Mouse (Mus musculus): Measurements from ENCODE around the gene Tgfbr3. TPM values are rescaled to one million over a fixed set of nuclear protein-coding genes. Genes with fewer than 3 reads are reported as not detected.
"Not testable (repeated sequence)": the region's sequence is repeated elsewhere in the genome, so short reads cannot be mapped to it uniquely, and the experiment has no call there.

The Tgfbr3 gene
- total RNA-seq, 2 experiments from 2014 or later, result 12.2 to 13.4 TPM

GRCm38 (mm10) chr5:107282561-107283307 is 6.7 kb downstream of the Tgfbr3 start:
- DNase-seq (ENCODE audit: low spot score in 2 of 2), result peak; percentile 8 to 17

GRCm38 (mm10) chr5:107279263-107279662 is 10.2 kb downstream of the Tgfbr3 start:
- no peak for DNase-seq (ENCODE audit: low spot score in 2 of 2)

- no peak for DNase-seq (ENCODE audit: low spot score in 2 of 2)
Observed at GRCm38 (mm10) chr5:107276186-107276585, 13.2 kb downstream of the Tgfbr3 start.

- no peak for DNase-seq (ENCODE audit: low spot score in 2 of 2)
Observed at GRCm38 (mm10) chr5:107272252-107273028, 17.0 kb downstream of the Tgfbr3 start.

- no peak for DNase-seq (ENCODE audit: low spot score in 2 of 2)
Observed at GRCm38 (mm10) chr5:107269006-107269328, 20.5 kb downstream of the Tgfbr3 start.

GRCm38 (mm10) chr5:107268121-107269005 is 21.1 kb downstream of the Tgfbr3 start:
- DNase-seq (ENCODE audit: low spot score in 2 of 2), result no peak

- no peak for DNase-seq (ENCODE audit: low spot score in 2 of 2)
Observed at GRCm38 (mm10) chr5:107266566-107266965, 22.9 kb downstream of the Tgfbr3 start.

- no peak for DNase-seq (ENCODE audit: low spot score in 2 of 2)
Observed at GRCm38 (mm10) chr5:107264426-107265360, 24.7 kb downstream of the Tgfbr3 start.

- DNase-seq (ENCODE audit: low spot score in 2 of 2), result no peak
Observed at GRCm38 (mm10) chr5:107263836-107264235, 25.6 kb downstream of the Tgfbr3 start.

GRCm38 (mm10) chr5:107261930-107262329 is 27.5 kb downstream of the Tgfbr3 start:
- DNase-seq (ENCODE audit: low spot score in 2 of 2), result no peak

- no peak for DNase-seq (ENCODE audit: low spot score in 2 of 2)
Observed at GRCm38 (mm10) chr5:107260708-107261495, 28.5 kb downstream of the Tgfbr3 start.

- DNase-seq (ENCODE audit: low spot score in 2 of 2), result no peak
Observed at GRCm38 (mm10) chr5:107259487-107260040, 29.9 kb downstream of the Tgfbr3 start.

GRCm38 (mm10) chr5:107253395-107253794 is 36.0 kb downstream of the Tgfbr3 start:
- DNase-seq (ENCODE audit: low spot score in 2 of 2), result no peak

GRCm38 (mm10) chr5:107252435-107252834 is 37.0 kb downstream of the Tgfbr3 start:
- no peak for DNase-seq (ENCODE audit: low spot score in 2 of 2)

GRCm38 (mm10) chr5:107251751-107252305 is 37.6 kb downstream of the Tgfbr3 start:
- DNase-seq (ENCODE audit: low spot score in 2 of 2), result peak; percentile 22 to 26

GRCm38 (mm10) chr5:107250548-107251272 is 38.7 kb downstream of the Tgfbr3 start:
- DNase-seq (ENCODE audit: low spot score in 2 of 2), result no peak

- DNase-seq (ENCODE audit: low spot score in 2 of 2), result no peak
Observed at GRCm38 (mm10) chr5:107248732-107249131, 40.7 kb downstream of the Tgfbr3 start.

GRCm38 (mm10) chr5:107248302-107248701 is 41.1 kb downstream of the Tgfbr3 start:
- not testable (repeated sequence) for DNase-seq (ENCODE audit: low spot score in 2 of 2)
